Mouse (Mus musculus): Measurements from ENCODE around the gene Gabrd. TPM values are rescaled to one million over a fixed set of nuclear protein-coding genes. Genes with fewer than 3 reads are reported as not detected.

The Gabrd gene
- polyA plus RNA-seq, 1 experiment = 1.4 TPM

DNA sequence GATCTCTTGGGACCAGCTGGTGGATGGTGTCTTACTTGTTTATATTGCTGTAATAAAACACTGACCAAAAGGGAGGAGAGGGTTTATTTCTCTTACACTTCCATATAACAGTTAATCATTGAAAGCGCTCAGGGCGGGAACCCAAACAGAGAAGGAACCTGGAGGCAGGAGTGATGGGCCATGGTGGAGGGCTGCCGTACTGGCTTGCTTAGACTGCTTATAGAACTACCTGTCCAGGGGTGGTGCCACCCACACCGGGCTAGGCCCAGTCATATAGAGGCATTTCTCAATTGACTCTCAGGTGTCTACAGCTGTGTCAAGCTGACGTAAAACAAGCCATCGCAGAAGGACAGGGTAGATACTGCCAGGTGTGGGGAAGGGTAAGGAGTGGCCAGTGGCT, 31.1 kb downstream of the Gabrd start:
- DNase-seq = no peak
- TF ChIP-seq CTCF (IDR thresholded peaks at IDR 0.05; ENCODE audit: insufficient read depth, low read length) = no peak
- no peak for TF ChIP-seq POLR2A (IDR thresholded peaks at IDR 0.05; ENCODE audit: borderline replicate concordance, extremely low read depth, low read depth, low read length)
- Histone ChIP-seq H3K4me3 (replicated peaks; ENCODE audit: extremely low read depth, low read depth, low read length) (no peak overlapping the region), H3K4me1 (ENCODE audit: control insufficient read depth, insufficient read depth, low read length) (no peaks in the 10 kb centered on the region)
- 75% methylated on average over 6 of the region's 6 CpGs for WGBS

DNA sequence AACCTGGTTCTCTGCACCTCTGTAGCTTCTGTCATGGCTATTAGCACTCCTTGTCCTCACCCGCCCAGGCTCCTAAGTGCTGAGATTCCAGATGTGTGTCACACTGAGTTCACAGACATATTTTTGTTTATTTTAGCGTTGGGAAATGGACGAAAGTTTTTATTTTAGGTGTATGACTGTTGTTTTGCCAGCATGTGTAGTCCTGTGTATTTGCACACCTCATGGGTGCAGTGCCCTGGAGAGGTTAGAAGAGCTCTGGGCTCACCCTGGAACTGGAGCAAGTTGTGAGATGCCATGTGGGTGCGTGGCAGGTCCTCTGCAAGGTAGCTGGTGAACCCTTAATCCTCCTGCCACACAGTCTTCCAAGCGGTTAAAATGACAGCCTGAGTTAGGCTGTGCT, 35.5 kb downstream of the Gabrd start:
- H3K4me1 ChIP-seq (ENCODE audit: control insufficient read depth, insufficient read depth, low read length) = no peaks in the 10 kb centered on the region
- no peak for TF ChIP-seq CTCF (IDR thresholded peaks at IDR 0.05; ENCODE audit: insufficient read depth, low read length)
- no peak for TF ChIP-seq POLR2A (IDR thresholded peaks at IDR 0.05; ENCODE audit: borderline replicate concordance, extremely low read depth, low read depth, low read length)
- H3K4me3 ChIP-seq (replicated peaks; ENCODE audit: extremely low read depth, low read depth, low read length) = no peak overlapping the region
- 19% methylated on average over 5 of the region's 5 CpGs for WGBS
- DNase-seq = no peak

DNA sequence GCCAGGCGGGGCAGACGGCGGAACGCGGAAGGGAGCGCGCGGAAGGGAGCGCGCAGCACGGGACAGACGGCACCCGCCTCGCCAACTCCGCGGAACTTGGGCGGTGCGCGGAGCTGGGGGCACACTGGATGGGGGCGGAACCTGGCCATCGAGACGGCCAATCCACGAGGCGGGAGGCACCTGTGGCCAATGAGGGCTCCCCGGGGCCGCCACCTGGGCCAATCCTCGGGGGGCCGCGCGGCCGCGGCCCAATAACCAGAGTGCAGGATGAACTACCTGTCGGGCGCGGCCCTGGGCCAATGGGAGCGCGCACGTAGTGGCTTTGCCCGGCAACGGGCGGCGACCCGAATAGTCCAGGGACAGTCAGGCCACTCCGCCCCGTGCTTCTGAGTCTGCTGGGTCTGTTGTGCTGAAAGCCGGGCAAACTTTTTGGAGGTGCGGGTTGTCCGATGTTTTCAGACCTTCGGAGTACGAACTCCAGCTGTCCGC, 36.6 kb downstream of the Gabrd start, which contains the start of gene Prkcz:
Gene Prkcz (minus strand): TSS at position 59 of the 489 bp plus-strand sequence.
- under 1% methylated on average over 51 of the region's 51 CpGs for WGBS
- TF ChIP-seq POLR2A (IDR thresholded peaks at IDR 0.05; ENCODE audit: borderline replicate concordance, extremely low read depth, low read depth, low read length) = peak; percentile 19; the same call in 1 of the 2 replicates
- no peak for TF ChIP-seq CTCF (IDR thresholded peaks at IDR 0.05; ENCODE audit: insufficient read depth, low read length)
- Histone ChIP-seq H3K4me3 (replicated peaks; ENCODE audit: extremely low read depth, low read depth, low read length) (peak within 1 kb of the TSS; percentile 71), H3K4me1 (ENCODE audit: control insufficient read depth, insufficient read depth, low read length) (no peaks in the 10 kb centered on the region)
- DNase-seq = peak; percentile 86

DNA sequence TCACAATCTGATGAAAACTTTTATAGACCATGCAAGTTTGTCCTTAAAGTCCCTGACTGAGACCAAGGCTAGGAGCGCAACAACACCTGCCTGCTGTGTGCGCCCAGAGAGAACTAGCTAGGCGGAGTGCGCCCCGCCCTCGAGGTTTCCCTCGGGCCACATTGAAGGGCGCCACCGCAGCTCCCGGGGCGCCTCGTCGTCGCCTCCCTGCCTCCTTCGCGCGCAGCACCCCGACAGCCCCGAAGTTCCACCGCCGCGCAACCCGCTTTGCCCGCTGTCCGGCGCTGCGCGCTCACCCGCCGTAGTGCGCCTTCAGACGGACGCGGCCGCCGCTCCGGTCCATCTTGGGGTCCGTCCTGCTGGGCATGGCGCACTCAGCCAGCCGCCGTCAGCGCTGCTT, 37.1 kb downstream of the Gabrd start:
- Histone ChIP-seq H3K4me3 (replicated peaks; ENCODE audit: extremely low read depth, low read depth, low read length) (peak overlapping the region; percentile 62), H3K4me1 (ENCODE audit: control insufficient read depth, insufficient read depth, low read length) (no peaks in the 10 kb centered on the region)
- TF ChIP-seq POLR2A (IDR thresholded peaks at IDR 0.05; ENCODE audit: borderline replicate concordance, extremely low read depth, low read depth, low read length) (no peak), CTCF (IDR thresholded peaks at IDR 0.05; ENCODE audit: insufficient read depth, low read length) (no peak)
- WGBS = 3% methylated on average over 42 of the region's 42 CpGs
- no peak for DNase-seq

DNA sequence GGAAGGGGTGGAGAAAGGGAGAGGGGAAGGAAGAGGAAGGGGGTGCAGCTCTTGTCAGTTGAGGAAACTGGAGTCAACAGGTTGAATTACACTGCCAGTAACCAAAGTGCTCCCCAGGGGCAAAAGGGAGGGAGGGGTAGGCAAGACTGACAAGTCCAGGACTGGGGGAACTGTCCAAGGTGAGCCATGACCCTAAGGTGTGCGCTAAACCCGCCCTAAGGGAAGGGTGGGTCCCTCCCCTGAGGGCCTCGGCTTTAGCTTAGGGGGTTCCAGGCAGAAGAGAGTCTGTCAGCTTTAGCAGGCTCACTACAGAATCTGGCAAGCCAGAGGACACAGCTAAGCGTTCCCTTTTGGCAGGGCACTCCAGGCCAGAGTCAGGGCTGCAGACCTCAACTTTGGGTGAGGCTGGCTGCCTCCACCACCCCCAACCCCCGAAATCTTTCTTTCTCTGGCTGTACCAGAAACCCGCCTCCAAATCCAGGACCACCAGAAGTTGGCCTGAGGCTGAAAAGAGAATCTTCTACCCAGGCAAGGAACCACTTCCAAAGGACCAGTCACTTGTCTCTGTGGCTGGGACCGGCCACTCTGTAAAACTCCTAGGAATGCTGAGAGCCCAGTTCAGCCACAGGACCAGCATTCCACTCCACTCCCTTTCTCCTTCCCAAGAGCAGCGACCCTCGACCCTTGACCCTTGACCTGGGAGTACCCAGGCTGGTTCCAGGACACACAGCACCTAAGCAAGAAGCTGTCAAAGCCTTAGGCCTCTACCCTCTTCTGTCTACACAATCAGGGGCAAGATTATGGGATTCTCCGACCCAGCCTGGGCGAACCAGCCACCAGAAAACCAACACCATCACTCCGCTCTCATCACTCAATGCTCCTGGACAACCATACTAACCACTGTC, 38.1 kb downstream of the Gabrd start:
- TF ChIP-seq POLR2A (IDR thresholded peaks at IDR 0.05; ENCODE audit: borderline replicate concordance, extremely low read depth, low read depth, low read length) = no peak
- TF ChIP-seq CTCF (IDR thresholded peaks at IDR 0.05; ENCODE audit: insufficient read depth, low read length) = no peak
- Histone ChIP-seq H3K4me1 (ENCODE audit: control insufficient read depth, insufficient read depth, low read length) (no peaks in the 10 kb centered on the region), H3K4me3 (replicated peaks; ENCODE audit: extremely low read depth, low read depth, low read length) (peak overlapping the region; percentile 14)
- 39% methylated on average over 12 of the region's 12 CpGs for WGBS
- DNase-seq = peak; percentile 55

DNA sequence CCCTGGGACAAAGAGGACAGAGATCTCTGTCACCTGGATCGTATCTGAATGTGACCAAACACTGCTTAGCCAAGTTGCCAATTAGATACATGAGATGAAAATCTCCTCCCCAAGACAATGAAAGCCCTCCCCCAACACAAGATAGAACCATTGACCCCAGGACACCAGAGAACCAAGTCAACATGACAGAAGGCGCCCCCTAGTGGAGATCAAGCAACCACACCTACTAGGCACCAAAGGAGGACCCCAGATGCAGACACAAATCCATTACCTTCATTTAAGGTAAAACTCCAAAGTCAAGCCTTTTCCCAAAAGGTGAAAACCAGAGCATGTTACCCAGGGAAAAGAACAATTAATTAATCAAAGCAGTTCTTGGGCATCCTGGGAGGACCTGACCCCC, 40.3 kb downstream of the Gabrd start:
- no peak overlapping the region for H3K4me3 ChIP-seq (replicated peaks; ENCODE audit: extremely low read depth, low read depth, low read length)
- DNase-seq = no peak
- TF ChIP-seq CTCF (IDR thresholded peaks at IDR 0.05; ENCODE audit: insufficient read depth, low read length) (peak; percentile 30; the same call in 1 of the 2 replicates), POLR2A (IDR thresholded peaks at IDR 0.05; ENCODE audit: borderline replicate concordance, extremely low read depth, low read depth, low read length) (no peak)
- WGBS = 51% methylated on average over 2 of the region's 2 CpGs
- H3K4me1 ChIP-seq (ENCODE audit: control insufficient read depth, insufficient read depth, low read length) = no peaks in the 10 kb centered on the region

DNA sequence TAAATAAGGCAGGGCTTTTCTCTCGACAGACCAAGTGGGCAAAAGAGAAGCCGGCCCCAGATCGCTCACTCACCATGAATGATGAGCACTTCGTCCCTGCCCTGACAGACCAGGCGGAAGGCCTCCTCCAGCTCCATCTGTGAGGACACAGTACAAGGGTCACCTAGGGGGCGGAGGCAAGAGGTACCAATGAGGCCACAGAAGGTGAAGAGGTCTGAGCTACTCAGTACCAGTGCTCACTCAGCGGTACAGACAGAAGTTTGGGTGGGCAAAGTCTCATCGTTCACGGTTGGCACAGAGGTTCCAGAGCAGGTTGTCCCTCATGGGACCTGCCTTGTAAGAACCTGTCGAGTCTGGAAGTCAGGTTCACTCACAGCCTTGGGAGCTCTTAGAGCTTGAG, 41.6 kb downstream of the Gabrd start:
- TF ChIP-seq POLR2A (IDR thresholded peaks at IDR 0.05; ENCODE audit: borderline replicate concordance, extremely low read depth, low read depth, low read length) (no peak), CTCF (IDR thresholded peaks at IDR 0.05; ENCODE audit: insufficient read depth, low read length) (no peak)

DNA sequence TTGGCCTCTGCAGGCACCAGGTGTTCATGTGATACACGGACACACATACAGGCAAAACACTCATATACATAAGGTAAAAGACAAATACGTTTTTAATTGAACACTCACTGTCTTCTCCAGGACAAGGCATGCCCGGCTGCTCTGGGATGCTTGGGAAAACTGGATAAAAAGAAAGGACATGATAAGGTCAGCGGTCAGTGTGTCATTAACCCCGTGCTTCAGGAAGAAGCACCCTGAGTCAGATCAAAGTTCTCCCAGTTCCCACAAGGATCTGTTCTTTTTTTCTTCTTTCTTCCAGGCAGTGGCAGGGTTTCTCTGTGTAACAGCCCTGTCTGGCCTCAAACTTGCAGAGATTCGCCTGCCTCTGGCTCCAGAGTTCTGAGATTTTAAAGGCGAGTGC, 43.4 kb downstream of the Gabrd start:
- Histone ChIP-seq H3K4me1 (ENCODE audit: control insufficient read depth, insufficient read depth, low read length) (no peaks in the 10 kb centered on the region), H3K4me3 (replicated peaks; ENCODE audit: extremely low read depth, low read depth, low read length) (no peak overlapping the region)
- WGBS = 70% methylated on average over 7 of the region's 7 CpGs
- DNase-seq = no peak
- TF ChIP-seq POLR2A (IDR thresholded peaks at IDR 0.05; ENCODE audit: borderline replicate concordance, extremely low read depth, low read depth, low read length) = no peak
- no peak for TF ChIP-seq CTCF (IDR thresholded peaks at IDR 0.05; ENCODE audit: insufficient read depth, low read length)

More for the DNA sequence above, 41.6 kb downstream of the Gabrd start:
- no peak for DNase-seq
- WGBS = 79% methylated on average over 10 of the region's 10 CpGs
- no peak overlapping the region for H3K4me3 ChIP-seq (replicated peaks; ENCODE audit: extremely low read depth, low read depth, low read length)
- H3K4me1 ChIP-seq (ENCODE audit: control insufficient read depth, insufficient read depth, low read length) = no peaks in the 10 kb centered on the region

DNA sequence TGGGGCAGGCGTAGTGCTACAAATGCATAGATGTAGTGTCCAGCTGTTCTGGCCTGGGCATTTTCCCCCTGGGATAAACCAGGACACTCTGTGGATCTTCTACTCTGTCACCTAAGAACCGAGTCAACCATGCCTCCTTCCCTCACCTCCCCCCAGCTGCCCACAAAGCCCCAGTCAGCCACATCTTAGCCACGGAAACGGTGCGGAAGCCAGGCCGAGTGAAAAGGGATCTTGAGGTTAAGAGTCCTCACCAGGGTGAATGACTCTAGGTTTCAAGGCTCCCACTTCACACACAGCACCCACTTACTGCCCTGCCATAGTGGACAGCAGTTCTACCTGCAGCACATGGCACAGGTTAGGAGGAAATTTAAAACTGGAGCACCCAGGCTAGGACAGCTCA, 43.9 kb downstream of the Gabrd start:
- Histone ChIP-seq H3K4me3 (replicated peaks; ENCODE audit: extremely low read depth, low read depth, low read length) (no peak overlapping the region), H3K4me1 (ENCODE audit: control insufficient read depth, insufficient read depth, low read length) (no peaks in the 10 kb centered on the region)
- no peak for TF ChIP-seq CTCF (IDR thresholded peaks at IDR 0.05; ENCODE audit: insufficient read depth, low read length)
- TF ChIP-seq POLR2A (IDR thresholded peaks at IDR 0.05; ENCODE audit: borderline replicate concordance, extremely low read depth, low read depth, low read length) = no peak
- 66% methylated on average over 6 of the region's 6 CpGs for WGBS
- DNase-seq = no peak

DNA sequence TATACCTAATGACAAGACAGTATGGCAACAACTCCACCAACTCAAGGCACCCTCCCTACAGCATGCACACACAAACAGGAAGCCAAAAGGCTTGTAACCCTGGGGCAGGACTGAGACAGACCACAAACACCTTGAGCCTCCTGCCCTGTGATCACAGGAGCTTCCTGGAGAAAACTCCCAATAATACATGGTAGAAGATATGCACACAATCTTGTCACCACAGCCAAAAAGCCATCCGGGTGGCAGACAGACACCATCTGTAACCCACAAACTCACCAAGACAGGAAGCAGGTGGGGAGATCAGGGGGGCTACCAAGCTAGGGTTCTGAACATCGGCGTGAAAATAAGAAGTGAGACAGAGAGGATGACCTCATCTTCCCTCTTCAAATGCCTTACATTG, 45.3 kb downstream of the Gabrd start:
- DNase-seq = no peak
- no peak overlapping the region for H3K4me3 ChIP-seq (replicated peaks; ENCODE audit: extremely low read depth, low read depth, low read length)
- WGBS = 66% methylated on average over 3 of the region's 3 CpGs
- no peaks in the 10 kb centered on the region for H3K4me1 ChIP-seq (ENCODE audit: control insufficient read depth, insufficient read depth, low read length)
- TF ChIP-seq CTCF (IDR thresholded peaks at IDR 0.05; ENCODE audit: insufficient read depth, low read length) = no peak
- no peak for TF ChIP-seq POLR2A (IDR thresholded peaks at IDR 0.05; ENCODE audit: borderline replicate concordance, extremely low read depth, low read depth, low read length)

Measured in lung, adult 2 months (tissue).